Mouse (Mus musculus): Measurements from ENCODE around the gene Vmn1r132. TPM values are rescaled to one million over a fixed set of nuclear protein-coding genes. Genes with fewer than 3 reads are reported as not detected.
"Not testable (repeated sequence)": the region's sequence is repeated elsewhere in the genome, so short reads cannot be mapped to it uniquely, and the experiment has no call there.

The Vmn1r132 gene
- not detected in 2 replicates for polyA plus RNA-seq (2014; fragmentation: Nextera tagmentation; extraction: Ambion mirVana)

DNA sequence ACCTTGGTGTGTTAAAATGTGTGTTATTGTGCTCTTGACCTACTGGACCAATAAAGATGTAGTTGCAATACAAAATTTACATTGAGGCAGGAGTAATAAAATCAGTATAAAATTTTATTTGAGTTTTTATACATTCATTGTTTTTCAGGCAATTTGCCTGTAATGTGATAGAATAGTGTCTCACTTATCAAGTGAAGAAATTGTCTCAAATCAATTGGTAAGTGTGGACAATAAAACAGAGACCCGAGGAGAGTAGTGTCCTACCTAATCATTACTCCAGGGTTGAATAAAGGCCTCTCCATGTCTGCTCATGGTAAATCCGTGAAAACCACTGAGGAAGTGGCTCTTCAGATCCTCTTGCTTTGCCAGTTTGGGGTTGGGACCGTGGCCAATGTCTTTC, at the start of gene Vmn1r132:
TSS of gene Vmn1r132 (plus strand) at position 301 of the 400 bp plus-strand sequence.
- not testable (repeated sequence) for H3K36me3 ChIP-seq (ENCODE audit: control insufficient read depth, insufficient read depth, low read length); H3K9me3 ChIP-seq (ENCODE audit: control insufficient read depth, low read length); H3K27ac ChIP-seq (ENCODE audit: low read depth, low read length); H3K9ac ChIP-seq (ENCODE audit: low read depth, low read length); H3K4me2 ChIP-seq (replicated peaks; ENCODE audit: low read depth, low read length); H3K4me1 ChIP-seq (ENCODE audit: control insufficient read depth, insufficient read depth, low read length); H3K27me3 ChIP-seq (ENCODE audit: control insufficient read depth, insufficient read depth, low read length); ATAC-seq (ENCODE audit: low FRiP score, low TSS enrichment); H3K4me3 ChIP-seq (ENCODE audit: low read length)
- WGBS = no CpG with 5 or more reads among the region's 3 CpGs

Other genes starting within 250 kb of the Vmn1r132 start
- not detected in 2 replicates for gene Gm6882, start 181.3 kb upstream of the Vmn1r132 start, polyA plus RNA-seq (2014; fragmentation: Nextera tagmentation; extraction: Ambion mirVana)
- not detected in 2 replicates for gene Vmn1r130, start 102.3 kb upstream of the Vmn1r132 start, polyA plus RNA-seq (2014; fragmentation: Nextera tagmentation; extraction: Ambion mirVana)
- not detected in 2 replicates for gene Vmn1r131, start 68.0 kb upstream of the Vmn1r132 start, polyA plus RNA-seq (2014; fragmentation: Nextera tagmentation; extraction: Ambion mirVana)
- gene Gm4175, start 147.4 kb downstream of the Vmn1r132 start, polyA plus RNA-seq (2014; fragmentation: Nextera tagmentation; extraction: Ambion mirVana) = not detected in 2 replicates
- gene Gm4177, start 182.6 kb downstream of the Vmn1r132 start, polyA plus RNA-seq (2014; fragmentation: Nextera tagmentation; extraction: Ambion mirVana) = not detected in 2 replicates
- gene Vmn1r135, start 218.3 kb downstream of the Vmn1r132 start, polyA plus RNA-seq (2014; fragmentation: Nextera tagmentation; extraction: Ambion mirVana) = not detected in 2 replicates
- gene Gm5725, start 230.2 kb downstream of the Vmn1r132 start, polyA plus RNA-seq (2014; fragmentation: Nextera tagmentation; extraction: Ambion mirVana) = not detected in 2 replicates

Measured in kidney, embryonic 14.5 days (tissue).